Mouse (Mus musculus): ENCODE measurements around the gene Uhrf1bp1.

The Uhrf1bp1 gene

GRCm38 (mm10) chr17:27947155-27947554, 90.9 kb downstream of the Uhrf1bp1 start:
- no peak for DNase-seq (ENCODE audit: low read depth, low spot score)
